Mouse (Mus musculus) spleen, postnatal 4 days (tissue): Measurements from ENCODE around the gene Slc22a14.
A peak's percentile ranks its signal among the peaks of the same experiment; 100 is the strongest.
"Not testable (repeated sequence)": the region's sequence is repeated elsewhere in the genome, so short reads cannot be mapped to it uniquely, and the experiment has no call there.

Source experiments
- DNase-seq, 2 experiments: peaks; one replicate each; pipeline ENCODE4 v3.0.0; 2022; ENCODE audit warnings: low spot score in 2 of 2

Gene Slc22a14

GRCm38 (mm10) chr9:119322289-119323259, 42.8 kb downstream of the Slc22a14 start, which contains the start of gene Oxsr1:
Gene Oxsr1 (minus strand): TSS chr9:119322427.
- peak; percentile 98 for DNase-seq

GRCm38 (mm10) chr9:119321392-119322229, 43.7 kb downstream of the Slc22a14 start:
- DNase-seq, result peak in 1 of 2 experiments; percentile 57

GRCm38 (mm10) chr9:119320946-119321345, 44.4 kb downstream of the Slc22a14 start:
- DNase-seq, result no peak

- no peak for DNase-seq
Observed at GRCm38 (mm10) chr9:119320446-119320845, 44.9 kb downstream of the Slc22a14 start.

- no peak for DNase-seq
Observed at GRCm38 (mm10) chr9:119318891-119319290, 46.5 kb downstream of the Slc22a14 start.

- DNase-seq, result no peak
Observed at GRCm38 (mm10) chr9:119313096-119313495, 52.3 kb downstream of the Slc22a14 start.

- no peak for DNase-seq
Observed at GRCm38 (mm10) chr9:119309067-119309466, 56.3 kb downstream of the Slc22a14 start.

- no peak for DNase-seq
Observed at GRCm38 (mm10) chr9:119305863-119306262, 59.5 kb downstream of the Slc22a14 start.

- no peak for DNase-seq
Observed at GRCm38 (mm10) chr9:119298563-119298962, 66.8 kb downstream of the Slc22a14 start.

- no peak for DNase-seq
Observed at GRCm38 (mm10) chr9:119297696-119298095, 67.7 kb downstream of the Slc22a14 start.

- no peak for DNase-seq
Observed at GRCm38 (mm10) chr9:119290791-119291190, 74.6 kb downstream of the Slc22a14 start.

GRCm38 (mm10) chr9:119280894-119281682, 84.3 kb downstream of the Slc22a14 start:
- DNase-seq, result no peak

GRCm38 (mm10) chr9:119278031-119278430, 87.3 kb downstream of the Slc22a14 start:
- no peak for DNase-seq

GRCm38 (mm10) chr9:119276321-119276720, 89.0 kb downstream of the Slc22a14 start:
- DNase-seq, result no peak

GRCm38 (mm10) chr9:119274814-119275213, 90.5 kb downstream of the Slc22a14 start:
- DNase-seq, result not testable (repeated sequence)

GRCm38 (mm10) chr9:119271496-119271895, 93.9 kb downstream of the Slc22a14 start:
- DNase-seq, result no peak

- no peak for DNase-seq
Observed at GRCm38 (mm10) chr9:119268588-119269145, 96.7 kb downstream of the Slc22a14 start.

GRCm38 (mm10) chr9:119268120-119268519, 97.2 kb downstream of the Slc22a14 start:
- no peak for DNase-seq

GRCm38 (mm10) chr9:119266121-119266395, 99.3 kb downstream of the Slc22a14 start:
- not testable (repeated sequence) for DNase-seq

- DNase-seq, result not testable (repeated sequence)
Observed at GRCm38 (mm10) chr9:119265373-119266120, 99.8 kb downstream of the Slc22a14 start.

- DNase-seq, result no peak
Observed at GRCm38 (mm10) chr9:119263067-119263466, 102.3 kb downstream of the Slc22a14 start.
